Mouse (Mus musculus) ES-Bruce4 (cell line): ENCODE data around the gene Capg.

Source experiments
- CTCF ChIP-seq: IDR thresholded peaks from one replicate; pipeline ENCODE4 v1.8.1; 2011; ENCODE audit warnings: low read depth, low read length
- POLR2A ChIP-seq: IDR thresholded peaks from one replicate; pipeline ENCODE4 v1.8.1; 2011; ENCODE audit warnings: low read length; ENCODE audit not compliant: insufficient read depth

DNA sequence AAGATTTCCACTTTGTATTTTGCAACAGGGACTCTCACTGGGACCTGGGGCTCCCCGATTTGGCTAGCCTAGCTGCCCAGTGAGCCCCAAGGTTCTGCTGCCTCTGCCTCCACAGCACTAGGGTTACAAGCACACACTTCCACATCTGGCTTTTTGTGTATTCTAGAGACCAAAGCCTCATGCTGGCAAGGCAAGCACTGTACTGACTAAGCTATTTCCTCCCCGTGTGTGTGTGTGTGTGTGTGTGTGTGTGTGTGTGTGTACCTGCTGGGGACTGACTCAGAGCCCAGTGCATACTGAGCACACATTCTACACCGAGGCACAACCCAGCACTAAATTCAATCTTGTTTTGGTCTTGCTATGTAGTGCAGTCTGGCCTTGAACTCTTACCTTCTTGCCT is 42.5 kb downstream of the Capg start:
- TF ChIP-seq CTCF, result no peak
- no peak for TF ChIP-seq POLR2A
